Mouse (Mus musculus): ENCODE measurements around the gene Arhgef10l.

DNA sequence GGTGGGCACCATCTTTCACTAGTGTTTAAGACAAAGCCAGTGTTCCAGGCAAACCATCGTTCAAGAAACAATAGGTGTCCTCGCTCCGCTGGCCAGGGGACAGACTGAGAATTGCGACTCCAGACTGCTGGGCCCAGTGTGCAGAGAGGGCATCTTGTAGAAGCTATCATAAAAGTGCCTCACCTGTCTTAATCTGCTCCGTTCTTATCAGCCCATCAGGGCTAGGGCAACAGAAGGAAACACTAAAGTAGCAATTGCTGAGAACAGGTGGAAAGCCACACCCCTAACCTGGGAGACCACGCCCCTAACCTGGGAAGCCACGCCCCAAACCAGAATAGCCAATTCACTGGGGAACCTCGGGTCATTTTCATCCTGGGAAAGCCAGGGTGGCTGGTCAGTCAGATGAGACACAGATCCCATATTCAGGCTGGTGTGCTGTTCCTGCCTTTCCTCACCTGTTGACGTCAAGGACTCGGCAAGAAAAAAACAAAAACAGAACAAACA lies 140.1 kb downstream of the Arhgef10l start:
- TF ChIP-seq CTCF (IDR thresholded peaks at IDR 0.05; ENCODE audit: borderline replicate concordance, insufficient read depth, low read depth, low read length) (no peak), POLR2A (IDR thresholded peaks at IDR 0.05; ENCODE audit: borderline replicate concordance, insufficient read depth, low read length) (no peak)
